Mouse (Mus musculus): ENCODE measurements around the gene Chst4. TPM values are rescaled to one million over a fixed set of nuclear protein-coding genes. Genes with fewer than 3 reads are reported as not detected.

Gene Chst4
- total RNA-seq, 1 experiment from 2014 or later: not detected

Other genes with a start within 250 kb of the Chst4 start
- gene Phlpp2, start 171.2 kb downstream of the Chst4 start, total RNA-seq (2017): 7.3 to 11.4 TPM (median 9.1 TPM) in 3 replicates
- not detected in 3 replicates for gene Marveld3, start 77.5 kb downstream of the Chst4 start, total RNA-seq (2017)
- not detected in 3 replicates for gene Tat, start 49.3 kb downstream of the Chst4 start, total RNA-seq (2017)
- 1.1 TPM in 1 of 3 replicates, not detected in the others for gene Zfp612, start 40.0 kb upstream of the Chst4 start, total RNA-seq (2017)
- not detected in 3 replicates for gene Gm21964, start 61.5 kb upstream of the Chst4 start, total RNA-seq (2017)
- gene Gm17720, start 63.0 kb upstream of the Chst4 start, total RNA-seq (2017): not detected in 3 replicates
- gene Calb2, start 128.5 kb upstream of the Chst4 start, total RNA-seq (2017): not detected in 3 replicates
- 5.8 to 7.7 TPM (median 7.2 TPM) in 3 replicates for gene Cmtr2, start 175.9 kb upstream of the Chst4 start, total RNA-seq (2017)
- not detected in 3 replicates for gene Hydin, start 227.2 kb upstream of the Chst4 start, total RNA-seq (2017)